Mouse (Mus musculus) MEL (cell line): ENCODE data around the gene Gm6525. TPM values are rescaled to one million over a fixed set of nuclear protein-coding genes. Genes with fewer than 3 reads are reported as not detected.

Source experiments
- DNase-seq: peaks from one replicate; pipeline ENCODE4 v3.0.0; 2011; ENCODE audit warnings: low read depth, low spot score
- H3K27ac ChIP-seq: 2 replicates; pipeline ENCODE4 v1.5.1; 2012; ENCODE audit warnings: low read depth, mild to moderate bottlenecking, control low read depth, low read length, moderate library complexity; ENCODE audit not compliant: control insufficient read depth
- H3K27me3 ChIP-seq, 2 experiments: fragments of 150-350 bp in 1 of 2; sonication (generic) in 1 of 2; 2 replicates each; pipeline ENCODE4 v1.6.1; 2012; ENCODE audit warnings: low read length in 2 of 2, mild to moderate bottlenecking in 2 of 2, improper control_type of control experiment in 1 of 2, moderate library complexity in 1 of 2; ENCODE audit not compliant: insufficient read depth in 2 of 2, control insufficient read depth in 1 of 2
- H3K36me3 ChIP-seq, 2 experiments: 2 replicates each; pipeline ENCODE4 v1.6.1; 2012 to 2014; ENCODE audit warnings: low read length in 2 of 2, improper control_type of control experiment in 1 of 2, inconsistent platforms in 1 of 2, mild to moderate bottlenecking in 1 of 2; ENCODE audit not compliant: insufficient read depth in 2 of 2, control insufficient read depth in 1 of 2
- H3K4me1 ChIP-seq, 2 experiments: fragments of 150-350 bp in 1 of 2; sonication (generic) in 1 of 2; 2 replicates each; pipeline ENCODE4 v1.6.1; 2012; ENCODE audit warnings: low read length in 2 of 2, improper control_type of control experiment in 1 of 2, mild to moderate bottlenecking in 1 of 2; ENCODE audit not compliant: insufficient read depth in 2 of 2, control insufficient read depth in 1 of 2
- H3K4me3 ChIP-seq, 2 experiments: fragments of 150-350 bp in 1 of 2; sonication (generic) in 1 of 2; 2 replicates each; pipeline ENCODE4 v1.5.1; 2012; ENCODE audit warnings: low read depth in 2 of 2, low read length in 2 of 2, mild to moderate bottlenecking in 2 of 2, moderate library complexity in 2 of 2, control low read depth in 1 of 2, improper control_type of control experiment in 1 of 2; ENCODE audit not compliant: control insufficient read depth in 1 of 2, insufficient read depth in 1 of 2
- H3K79me2 ChIP-seq: 2 replicates; pipeline ENCODE4 v1.6.1; 2012; ENCODE audit warnings: mild to moderate bottlenecking, low read length, moderate library complexity; ENCODE audit not compliant: control insufficient read depth, poor library complexity, insufficient read depth
- H3K9ac ChIP-seq: 2 replicates; pipeline ENCODE4 v1.6.1; 2012; ENCODE audit warnings: low read depth, mild to moderate bottlenecking, control low read depth, low read length, moderate library complexity; ENCODE audit not compliant: control insufficient read depth, poor library complexity, severe bottlenecking
- H3K9me3 ChIP-seq: fragments of 150-350 bp; sonication (generic); replicated peaks from 2 replicates; pipeline ENCODE4 v1.6.1; 2012; ENCODE audit warnings: mild to moderate bottlenecking, low read length, improper control_type of control experiment, moderate library complexity; ENCODE audit not compliant: insufficient read depth
- BHLHE40 ChIP-seq: IDR thresholded peaks from 2 replicates; pipeline ENCODE4 v1.6.1; 2012; ENCODE audit warnings: low read depth, mild to moderate bottlenecking, inconsistent platforms, low read length, improper control_type of control experiment, borderline replicate concordance
- CHD1 ChIP-seq: IDR thresholded peaks from 2 replicates; pipeline ENCODE4 v1.6.1; 2012; ENCODE audit warnings: low read depth, mild to moderate bottlenecking, inconsistent platforms, low read length, improper control_type of control experiment
- CHD2 ChIP-seq: IDR thresholded peaks from 2 replicates; pipeline ENCODE4 v1.6.1; 2011; ENCODE audit warnings: low read length, improper control_type of control experiment
- CTCF ChIP-seq, 3 experiments: IDR thresholded peaks in 2 of 3; conservative IDR thresholded peaks in 1 of 3; 2 replicates each; pipeline ENCODE4 v1.5.1; 2011 to 2012; ENCODE audit warnings: low read length in 3 of 3, low read depth in 2 of 3, mild to moderate bottlenecking in 2 of 3, improper control_type of control experiment in 1 of 3, inconsistent platforms in 1 of 3, mixed read lengths in 1 of 3, moderate library complexity in 1 of 3; ENCODE audit not compliant: control insufficient read depth in 1 of 3, insufficient read depth in 1 of 3, poor library complexity in 1 of 3, severe bottlenecking in 1 of 3
- ELF1 ChIP-seq: IDR thresholded peaks from 2 replicates; pipeline ENCODE4 v1.6.1; 2014; ENCODE audit warnings: low read depth, mild to moderate bottlenecking, inconsistent platforms, low read length, improper control_type of control experiment, moderate library complexity
- EP300 ChIP-seq, 2 experiments: IDR thresholded peaks; 2 replicates each; pipeline ENCODE4 v1.6.1; 2011; ENCODE audit warnings: improper control_type of control experiment in 2 of 2, low read length in 2 of 2, low read depth in 1 of 2, mild to moderate bottlenecking in 1 of 2
- ETS1 ChIP-seq: IDR thresholded peaks from 2 replicates; pipeline ENCODE4 v1.6.1; 2012; ENCODE audit warnings: low read depth, mild to moderate bottlenecking, inconsistent platforms, low read length, improper control_type of control experiment, moderate library complexity
- GABPA ChIP-seq: IDR thresholded peaks from 2 replicates; pipeline ENCODE4 v1.6.1; 2012; ENCODE audit warnings: low read depth, mild to moderate bottlenecking, inconsistent platforms, low read length, improper control_type of control experiment, moderate library complexity
- GATA1 ChIP-seq: IDR thresholded peaks from 2 replicates; pipeline ENCODE4 v1.6.1; 2011; ENCODE audit warnings: low read depth, low read length, improper control_type of control experiment
- HCFC1 ChIP-seq: IDR thresholded peaks from 2 replicates; pipeline ENCODE4 v1.6.1; 2012; ENCODE audit warnings: low read depth, mild to moderate bottlenecking, inconsistent platforms, low read length, improper control_type of control experiment, moderate library complexity
- JUND ChIP-seq: IDR thresholded peaks from 2 replicates; pipeline ENCODE4 v1.6.1; 2011; ENCODE audit warnings: low read depth, mild to moderate bottlenecking, improper control_type of control experiment, low read length
- MAFK ChIP-seq: IDR thresholded peaks from 2 replicates; pipeline ENCODE4 v1.6.1; 2011; ENCODE audit warnings: low read depth, mild to moderate bottlenecking, low read length, improper control_type of control experiment, borderline replicate concordance
- MAZ ChIP-seq: IDR thresholded peaks from 2 replicates; pipeline ENCODE4 v1.6.1; 2012; ENCODE audit warnings: low read depth, mild to moderate bottlenecking, inconsistent platforms, low read length, improper control_type of control experiment
- MYC ChIP-seq: IDR thresholded peaks from 2 replicates; pipeline ENCODE4 v1.6.1; 2011; ENCODE audit warnings: low read depth, mild to moderate bottlenecking, low read length, improper control_type of control experiment, moderate library complexity
- POLR2A ChIP-seq, 2 experiments: IDR thresholded peaks; 2 replicates each; pipeline ENCODE4 v1.6.1; 2011 to 2012; ENCODE audit warnings: low read length in 2 of 2, mild to moderate bottlenecking in 2 of 2, control low read depth in 1 of 2, improper control_type of control experiment in 1 of 2, low read depth in 1 of 2, moderate library complexity in 1 of 2; ENCODE audit not compliant: control insufficient read depth in 1 of 2, insufficient read depth in 1 of 2, poor library complexity in 1 of 2
- TAL1 ChIP-seq: IDR thresholded peaks from 2 replicates; pipeline ENCODE4 v1.6.1; 2012; ENCODE audit warnings: mild to moderate bottlenecking, inconsistent platforms, low read length, moderate library complexity, mixed read lengths
- TBP ChIP-seq: IDR thresholded peaks from 2 replicates; pipeline ENCODE4 v1.8.0; 2011; ENCODE audit warnings: low read depth, low read length, improper control_type of control experiment
- ZC3H11A ChIP-seq: IDR thresholded peaks from 2 replicates; pipeline ENCODE4 v1.6.1; 2012; ENCODE audit warnings: low read depth, mild to moderate bottlenecking, inconsistent platforms, low read length, improper control_type of control experiment
- ZMIZ1 ChIP-seq: IDR thresholded peaks from 2 replicates; pipeline ENCODE4 v1.6.1; 2012; ENCODE audit warnings: low read depth, mild to moderate bottlenecking, inconsistent platforms, low read length, improper control_type of control experiment, moderate library complexity
- ZNF384 ChIP-seq: IDR thresholded peaks from 2 replicates; pipeline ENCODE4 v1.6.1; 2012; ENCODE audit warnings: low read depth, mild to moderate bottlenecking, inconsistent platforms, low read length, improper control_type of control experiment
- polyA plus RNA-seq, 2 experiments: library from polyadenylated mRNA; stranded (reverse) in 1 of 2; unstranded in 1 of 2; fragments of >175 nt in 1 of 2; fragments of >200 nt in 1 of 2; gene quantifications; 2 replicates each; pipeline versions ENCODE4 v1.2.1 to v1.2.4; 2012; ENCODE audit warnings: low replicate concordance in 2 of 2, low read depth in 1 of 2; ENCODE audit not compliant: insufficient read length in 2 of 2, insufficient read depth in 1 of 2, missing spikeins in 1 of 2
- total RNA-seq: library from RNA; depleted of rRNA; stranded (reverse); fragments of 300-350 nt; gene quantifications from 2 replicates; pipeline ENCODE4 v1.2.3, GENCODE M21; 2012

Gm6525 gene
- total and polyA plus RNA-seq, 3 experiments: 0.35 to 0.85 TPM; not detected in 1

- Histone ChIP-seq H3K4me1 (no peaks in the 10 kb centered on the region), H3K36me3 (no peaks in the 10 kb centered on the region; a peak in 1 of 4 replicates), H3K27ac (no peak overlapping the region), H3K27me3 (no peaks in the 10 kb centered on the region), H3K9ac (no peak overlapping the region), H3K4me3 (no peak overlapping the region), H3K9me3 (no peaks in the 10 kb centered on the region), H3K79me2 (no peaks in the 10 kb centered on the region)
- TF ChIP-seq CTCF (IDR thresholded peaks at IDR 0.05 in 2 of 3, conservative IDR thresholded peaks at IDR 0.05 in 1 of 3; ENCODE audit: control insufficient read depth in 1 of 3, insufficient read depth in 1 of 3, low read depth in 2 of 3, low read length in 3 of 3, poor library complexity in 1 of 3, severe bottlenecking in 1 of 3) (no peak), ETS1 (no peak), CHD1 (no peak), TAL1 (no peak), MAFK (no peak), ZC3H11A (no peak), ZNF384 (no peak), TBP (no peak), JUND (no peak), ELF1 (no peak), EP300 (IDR thresholded peaks at IDR 0.05; ENCODE audit: low read depth in 1 of 2, low read length in 2 of 2) (no peak), BHLHE40 (no peak), MYC (no peak), GATA1 (no peak), MAZ (no peak)
- no peak for DNase-seq
Measured at GRCm38 (mm10) chr3:84140947-84141346, 33.0 kb upstream of the Gm6525 start.

- H3K4me3 ChIP-seq: no peak overlapping the region
- no peaks in the 10 kb centered on the region; a peak in 1 of 4 replicates for H3K4me1 ChIP-seq
- no peak overlapping the region for H3K27ac ChIP-seq
- TF ChIP-seq CHD1: no peak
- TF ChIP-seq POLR2A (IDR thresholded peaks at IDR 0.05; ENCODE audit: control insufficient read depth in 1 of 2, insufficient read depth in 1 of 2, low read depth in 1 of 2, low read length in 2 of 2, poor library complexity in 1 of 2): no peak
- no peak for TF ChIP-seq ZMIZ1
- no peak for TF ChIP-seq CHD2
- no peak for TF ChIP-seq TBP
- TF ChIP-seq ELF1: no peak
- TF ChIP-seq GABPA: no peak
- TF ChIP-seq HCFC1: no peak
- peaks cover 0 to 4% of the 10 kb centered on the region in 2 experiments; a peak in 2 of 4 replicates for H3K36me3 ChIP-seq
- no peak overlapping the region for H3K9ac ChIP-seq
- DNase-seq: no peak
- no peaks in the 10 kb centered on the region for H3K9me3 ChIP-seq
- H3K27me3 ChIP-seq: no peaks in the 10 kb centered on the region
- no peaks in the 10 kb centered on the region for H3K79me2 ChIP-seq
Measured at GRCm38 (mm10) chr3:84149831-84150230, 24.1 kb upstream of the Gm6525 start.
